Mouse (Mus musculus): ENCODE data around the gene Gm33543. TPM values are rescaled to one million over a fixed set of nuclear protein-coding genes. Genes with fewer than 3 reads are reported as not detected.

Gm33543 gene
- total RNA-seq (2014; rRNA removed): not detected in 2 replicates
- not detected in 2 replicates for polyA plus RNA-seq (2015; fragmentation: Nextera tagmentation; extraction: Ambion mirVana)

- no peak within 1 kb of the TSS for H3K27ac ChIP-seq (ENCODE audit: low read depth, low read length)
- H3K9ac ChIP-seq: no peak within 1 kb of the TSS
- TF ChIP-seq CTCF (IDR thresholded peaks at IDR 0.05; ENCODE audit: low read depth): no peak
- no peak within 1 kb of the TSS for H3K4me2 ChIP-seq (ENCODE audit: low read depth)
- no peak for ATAC-seq
- H3K27me3 ChIP-seq (ENCODE audit: insufficient read depth, low read length): no peaks in the 10 kb centered on the region
- no peaks in the 10 kb centered on the region for H3K36me3 ChIP-seq (ENCODE audit: insufficient read depth)
- DNase-seq: no peak
- H3K4me3 ChIP-seq (ENCODE audit: low read depth, low read length): no peak within 1 kb of the TSS
- no peaks in the 10 kb centered on the region for H3K9me3 ChIP-seq (ENCODE audit: low read length)
- no peaks in the 10 kb centered on the region for H3K4me1 ChIP-seq (ENCODE audit: insufficient read depth)
- WGBS: 79% methylated on average over 9 of the region's 9 CpGs
These were observed at the start of gene Gm33543 for GRCm38 (mm10) chr10:95842789-95843637. Gene Gm33543 (minus strand): TSS chr10:95842930.

GRCm38 (mm10) chr10:95892132-95892531 is 49.4 kb upstream of the Gm33543 start:
- no peak for TF ChIP-seq CTCF (IDR thresholded peaks at IDR 0.05; ENCODE audit: low read depth)
- no peaks in the 10 kb centered on the region for H3K27me3 ChIP-seq (ENCODE audit: insufficient read depth, low read length)
- H3K9ac ChIP-seq: no peak overlapping the region
- 80% methylated on average over 9 of the region's 9 CpGs for WGBS
- no peak overlapping the region for H3K4me2 ChIP-seq (ENCODE audit: low read depth)
- no peaks in the 10 kb centered on the region for H3K4me1 ChIP-seq (ENCODE audit: insufficient read depth)
- H3K27ac ChIP-seq (ENCODE audit: low read depth, low read length): no peak overlapping the region
- no peak overlapping the region for H3K4me3 ChIP-seq (ENCODE audit: low read depth, low read length)
- H3K9me3 ChIP-seq (ENCODE audit: low read length): no peaks in the 10 kb centered on the region
- no peak for ATAC-seq
- H3K36me3 ChIP-seq (ENCODE audit: insufficient read depth): no peaks in the 10 kb centered on the region
- DNase-seq: no peak

GRCm38 (mm10) chr10:95891214-95891960 is 48.7 kb upstream of the Gm33543 start:
- Histone ChIP-seq H3K27me3 (ENCODE audit: insufficient read depth, low read length) (no peaks in the 10 kb centered on the region), H3K36me3 (ENCODE audit: insufficient read depth) (no peaks in the 10 kb centered on the region), H3K9ac (no peak overlapping the region), H3K9me3 (ENCODE audit: low read length) (no peaks in the 10 kb centered on the region), H3K4me1 (ENCODE audit: insufficient read depth) (no peaks in the 10 kb centered on the region), H3K27ac (ENCODE audit: low read depth, low read length) (no peak overlapping the region), H3K4me2 (ENCODE audit: low read depth) (no peak overlapping the region), H3K4me3 (ENCODE audit: low read depth, low read length) (no peak overlapping the region)
- no peak for DNase-seq
- no peak for TF ChIP-seq CTCF (IDR thresholded peaks at IDR 0.05; ENCODE audit: low read depth)
- no peak for ATAC-seq
- 81% methylated on average over 7 of the region's 7 CpGs for WGBS

- Histone ChIP-seq H3K4me1 (ENCODE audit: insufficient read depth) (no peaks in the 10 kb centered on the region), H3K4me2 (ENCODE audit: low read depth) (no peak overlapping the region), H3K27ac (ENCODE audit: low read depth, low read length) (no peak overlapping the region), H3K9ac (no peak overlapping the region), H3K36me3 (ENCODE audit: insufficient read depth) (no peaks in the 10 kb centered on the region), H3K9me3 (ENCODE audit: low read length) (no peaks in the 10 kb centered on the region), H3K4me3 (ENCODE audit: low read depth, low read length) (no peak overlapping the region), H3K27me3 (ENCODE audit: insufficient read depth, low read length) (no peaks in the 10 kb centered on the region)
- 84% methylated on average over 7 of the region's 7 CpGs for WGBS
- no peak for TF ChIP-seq CTCF (IDR thresholded peaks at IDR 0.05; ENCODE audit: low read depth)
- ATAC-seq (no peak), DNase-seq (no peak)
These were observed 41.2 kb upstream of the Gm33543 start for GRCm38 (mm10) chr10:95883761-95884517.

GRCm38 (mm10) chr10:95882036-95882435 is 39.3 kb upstream of the Gm33543 start:
- H3K27me3 ChIP-seq (ENCODE audit: insufficient read depth, low read length): no peaks in the 10 kb centered on the region
- 43% methylated on average over 9 of the region's 9 CpGs for WGBS
- no peaks in the 10 kb centered on the region for H3K36me3 ChIP-seq (ENCODE audit: insufficient read depth)
- H3K27ac ChIP-seq (ENCODE audit: low read depth, low read length): no peak overlapping the region
- H3K4me2 ChIP-seq (ENCODE audit: low read depth): no peak overlapping the region
- H3K9me3 ChIP-seq (ENCODE audit: low read length): no peaks in the 10 kb centered on the region
- no peaks in the 10 kb centered on the region for H3K4me1 ChIP-seq (ENCODE audit: insufficient read depth)
- no peak for TF ChIP-seq CTCF (IDR thresholded peaks at IDR 0.05; ENCODE audit: low read depth)
- no peak for DNase-seq
- ATAC-seq: no peak
- H3K4me3 ChIP-seq (ENCODE audit: low read depth, low read length): no peak overlapping the region
- no peak overlapping the region for H3K9ac ChIP-seq

- DNase-seq (no peak), ATAC-seq (no peak)
- TF ChIP-seq CTCF (IDR thresholded peaks at IDR 0.05; ENCODE audit: low read depth): no peak
- Histone ChIP-seq H3K4me2 (ENCODE audit: low read depth) (no peak overlapping the region), H3K9ac (no peak overlapping the region), H3K4me3 (ENCODE audit: low read depth, low read length) (no peak overlapping the region), H3K27ac (ENCODE audit: low read depth, low read length) (no peak overlapping the region), H3K27me3 (ENCODE audit: insufficient read depth, low read length) (no peaks in the 10 kb centered on the region), H3K36me3 (ENCODE audit: insufficient read depth) (no peaks in the 10 kb centered on the region), H3K4me1 (ENCODE audit: insufficient read depth) (no peaks in the 10 kb centered on the region), H3K9me3 (ENCODE audit: low read length) (no peaks in the 10 kb centered on the region)
- 86% methylated on average over 17 of the region's 17 CpGs for WGBS
These were observed 37.5 kb upstream of the Gm33543 start for GRCm38 (mm10) chr10:95879983-95880934.
